Mouse (Mus musculus): Measurements from ENCODE around the gene Actl9. TPM values are rescaled to one million over a fixed set of nuclear protein-coding genes. Genes with fewer than 3 reads are reported as not detected.

The Actl9 gene
- not detected for polyA plus RNA-seq (2014; fragmentation: Illumina TruSeq; extraction: RNeasy Lipid Tissue Mini Kit (QIAGEN cat#74804); ENCODE audit: low read depth, low replicate concordance)

GRCm38 (mm10) chr17:33432019-33432946 lies at the start of gene Actl9:
Gene Actl9, plus strand, starts transcription at chr17:33432896.

GRCm38 (mm10) chr17:33394182-33395034 lies 38.3 kb upstream of the Actl9 start, which contains the start of gene Zfp101:
Gene Zfp101, minus strand, starts transcription at chr17:33394641.

Other genes starting within 250 kb of the Actl9 start
- gene Olfr239, start 241.6 kb upstream of the Actl9 start, polyA plus RNA-seq (2014; fragmentation: Illumina TruSeq; extraction: RNeasy Lipid Tissue Mini Kit (QIAGEN cat#74804); ENCODE audit: low read depth, low replicate concordance), result not detected
- gene Olfr1564, start 211.2 kb upstream of the Actl9 start, polyA plus RNA-seq (2014; fragmentation: Illumina TruSeq; extraction: RNeasy Lipid Tissue Mini Kit (QIAGEN cat#74804); ENCODE audit: low read depth, low replicate concordance), result 0.13 TPM
- gene Zfp955a, start 177.8 kb upstream of the Actl9 start, polyA plus RNA-seq (2014; fragmentation: Illumina TruSeq; extraction: RNeasy Lipid Tissue Mini Kit (QIAGEN cat#74804); ENCODE audit: low read depth, low replicate concordance), result 11.8 TPM
- gene Olfr63, start 168.2 kb upstream of the Actl9 start, polyA plus RNA-seq (2014; fragmentation: Illumina TruSeq; extraction: RNeasy Lipid Tissue Mini Kit (QIAGEN cat#74804); ENCODE audit: low read depth, low replicate concordance), result not detected
- gene Zfp955b, start 143.4 kb upstream of the Actl9 start, polyA plus RNA-seq (2014; fragmentation: Illumina TruSeq; extraction: RNeasy Lipid Tissue Mini Kit (QIAGEN cat#74804); ENCODE audit: low read depth, low replicate concordance), result 9.9 TPM
- gene Zfp81, start 74.0 kb upstream of the Actl9 start, polyA plus RNA-seq (2014; fragmentation: Illumina TruSeq; extraction: RNeasy Lipid Tissue Mini Kit (QIAGEN cat#74804); ENCODE audit: low read depth, low replicate concordance), result 3.3 TPM
- 3.8 TPM for gene Zfp101, start 38.3 kb upstream of the Actl9 start, polyA plus RNA-seq (2014; fragmentation: Illumina TruSeq; extraction: RNeasy Lipid Tissue Mini Kit (QIAGEN cat#74804); ENCODE audit: low read depth, low replicate concordance)
- 34.2 TPM for gene Adamts10, start 91.3 kb downstream of the Actl9 start, polyA plus RNA-seq (2014; fragmentation: Illumina TruSeq; extraction: RNeasy Lipid Tissue Mini Kit (QIAGEN cat#74804); ENCODE audit: low read depth, low replicate concordance)
- 1.9 TPM for gene Myo1f, start 122.8 kb downstream of the Actl9 start, polyA plus RNA-seq (2014; fragmentation: Illumina TruSeq; extraction: RNeasy Lipid Tissue Mini Kit (QIAGEN cat#74804); ENCODE audit: low read depth, low replicate concordance)
- 12.1 TPM for gene Zfp414, start 196.2 kb downstream of the Actl9 start, polyA plus RNA-seq (2014; fragmentation: Illumina TruSeq; extraction: RNeasy Lipid Tissue Mini Kit (QIAGEN cat#74804); ENCODE audit: low read depth, low replicate concordance)
- 0.52 TPM for gene Pram1, start 205.2 kb downstream of the Actl9 start, polyA plus RNA-seq (2014; fragmentation: Illumina TruSeq; extraction: RNeasy Lipid Tissue Mini Kit (QIAGEN cat#74804); ENCODE audit: low read depth, low replicate concordance)

Measured in heart, adult 10 weeks (tissue).